Mouse (Mus musculus) regulatory T cell (primary cell): ENCODE results near the gene Hp1bp3.

Source experiments
- in situ Hi-C: fragments of 300-600 bp; cut with MboI, MseI; formaldehyde crosslinking; loops from one replicate; pipeline ENCODE4 v1.15.1; 2025; ENCODE audit warnings: high pct_unique_total_duplicates

The Hp1bp3 gene

GRCm38 (mm10) chr4:138220761-138221160 lies 4.7 kb downstream of the Hp1bp3 start:
- in situ Hi-C loops = loop anchor here (10.0 kb wide), 1 partner anchor 366 kb away; no protein-coding TSS in a partner anchor

DNA sequence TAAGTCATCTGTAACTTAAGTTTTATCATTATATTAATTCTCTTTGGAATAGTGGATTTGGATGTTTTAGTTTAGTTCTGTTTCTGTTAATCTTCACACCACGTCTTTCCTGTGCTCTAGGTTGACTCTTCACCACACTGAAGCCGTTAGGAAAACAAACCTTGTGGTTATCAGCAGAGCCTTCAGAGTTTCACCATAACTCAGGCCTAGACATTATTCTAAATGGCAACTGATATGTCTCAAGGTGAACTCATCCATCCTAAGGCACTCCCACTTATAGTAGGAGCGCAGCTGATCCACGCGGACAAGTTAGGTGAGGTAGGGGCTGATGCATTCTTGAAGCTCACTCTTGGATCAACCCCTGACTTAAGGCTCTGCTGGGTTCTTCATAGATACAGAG lies 5.3 kb downstream of the Hp1bp3 start:
- in situ Hi-C loops = loop anchor here (10.0 kb wide), 1 partner anchor 367 kb away; no protein-coding TSS in a partner anchor

DNA sequence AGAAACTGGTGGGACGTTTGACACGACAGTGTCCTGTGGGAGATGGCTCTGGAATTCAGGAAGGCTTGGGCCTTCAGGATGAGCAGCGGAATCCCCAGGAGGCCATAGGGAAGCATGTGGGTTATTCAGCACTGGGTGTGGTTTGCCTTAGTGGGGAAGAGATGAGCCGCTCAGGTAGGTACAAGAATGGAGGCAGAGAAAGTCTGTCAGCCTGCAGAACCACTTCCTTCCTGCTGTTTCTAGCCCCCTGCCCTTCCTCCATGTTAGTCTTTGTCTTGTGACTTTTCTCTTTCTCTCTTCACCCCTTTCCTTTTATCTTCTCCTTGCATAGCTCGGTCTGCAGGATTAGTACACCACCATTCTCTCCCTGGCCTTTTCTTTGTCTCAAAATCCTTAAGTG lies 6.3 kb downstream of the Hp1bp3 start:
- in situ Hi-C loops = loop anchor here (10.0 kb wide), 1 partner anchor 368 kb away; no protein-coding TSS in a partner anchor

GRCm38 (mm10) chr4:138223623-138224022 lies 7.5 kb downstream of the Hp1bp3 start:
- in situ Hi-C loops = loop anchor here (10.0 kb wide), 1 partner anchor 369 kb away; no protein-coding TSS in a partner anchor

DNA sequence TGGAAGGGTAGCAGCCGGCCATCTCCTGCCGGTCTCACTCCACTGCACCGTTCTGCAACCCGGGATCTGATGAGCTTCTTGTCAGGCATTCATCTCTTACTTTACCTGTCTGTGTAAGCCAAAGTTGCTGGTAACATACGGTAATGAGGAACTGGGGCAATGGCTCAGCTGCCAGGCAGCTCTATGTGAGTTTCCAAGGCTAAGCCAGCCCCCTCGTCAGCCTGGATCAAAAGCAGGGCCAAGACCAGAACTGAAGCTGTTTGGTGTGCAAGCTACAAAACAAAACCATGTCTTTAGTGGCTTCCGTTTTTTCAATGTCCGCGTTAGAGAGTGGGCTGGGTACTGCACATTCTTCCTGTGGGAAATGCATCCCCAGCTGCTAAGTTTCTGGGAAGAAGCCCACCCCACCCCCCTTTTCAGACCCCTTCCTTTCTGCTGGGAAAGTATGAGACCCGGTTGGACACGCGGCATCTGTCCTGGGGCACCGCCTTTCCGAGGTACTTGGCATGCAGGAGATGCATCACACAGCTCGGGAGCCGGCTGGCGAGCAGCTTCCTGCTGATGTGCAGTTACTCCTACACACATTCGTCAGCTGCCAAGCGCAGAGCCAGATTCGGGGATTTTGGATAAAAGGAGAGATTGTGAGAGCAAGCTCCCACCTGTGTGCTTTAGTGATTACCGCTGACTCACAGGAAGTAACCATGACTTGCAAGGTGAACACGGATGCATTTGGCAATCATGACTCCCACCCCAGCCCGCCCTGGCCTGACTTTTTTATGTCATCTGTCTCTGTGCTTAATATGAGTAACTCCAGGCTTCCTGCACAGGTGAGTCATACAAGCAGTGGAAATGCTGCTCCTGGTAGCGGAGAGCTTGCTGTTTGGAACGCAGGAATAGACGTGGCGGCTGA lies 30.9 kb downstream of the Hp1bp3 start:
- in situ Hi-C loops = loop anchor here (25.0 kb wide), 1 partner anchor 1165 kb away; no protein-coding TSS in a partner anchor

- in situ Hi-C loops = no loop called here
These were observed 34.2 kb downstream of the Hp1bp3 start, which contains the start of the genes Sh2d5 and Kif17 for GRCm38 (mm10) chr4:138250088-138250960. Gene Sh2d5 (plus strand): TSS chr4:138250403. Gene Kif17 (plus strand): TSS chr4:138250435.

- in situ Hi-C loops = no loop called here
These were observed 35.7 kb downstream of the Hp1bp3 start for GRCm38 (mm10) chr4:138251819-138252218.

DNA sequence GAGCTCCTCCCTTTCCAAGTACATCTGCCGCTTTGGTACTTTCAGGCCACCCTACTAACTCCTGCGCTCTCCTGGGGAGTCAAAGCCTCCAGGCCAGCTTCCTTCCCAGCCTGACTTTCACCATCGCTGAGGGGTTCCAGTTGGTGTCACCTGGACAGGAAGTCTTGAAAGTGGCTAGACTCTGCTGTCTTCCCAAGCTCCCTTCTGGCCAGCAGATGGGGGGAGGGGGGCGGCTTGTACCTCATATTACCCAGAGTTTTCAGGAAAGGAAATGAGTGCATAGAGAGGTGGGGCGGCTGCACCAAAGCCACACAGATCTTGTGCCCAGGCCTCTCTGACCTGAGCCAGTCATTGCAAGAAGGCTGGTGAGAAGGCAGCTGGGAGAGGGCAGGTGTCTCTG lies 36.1 kb downstream of the Hp1bp3 start:
- in situ Hi-C loops = no loop called here

DNA sequence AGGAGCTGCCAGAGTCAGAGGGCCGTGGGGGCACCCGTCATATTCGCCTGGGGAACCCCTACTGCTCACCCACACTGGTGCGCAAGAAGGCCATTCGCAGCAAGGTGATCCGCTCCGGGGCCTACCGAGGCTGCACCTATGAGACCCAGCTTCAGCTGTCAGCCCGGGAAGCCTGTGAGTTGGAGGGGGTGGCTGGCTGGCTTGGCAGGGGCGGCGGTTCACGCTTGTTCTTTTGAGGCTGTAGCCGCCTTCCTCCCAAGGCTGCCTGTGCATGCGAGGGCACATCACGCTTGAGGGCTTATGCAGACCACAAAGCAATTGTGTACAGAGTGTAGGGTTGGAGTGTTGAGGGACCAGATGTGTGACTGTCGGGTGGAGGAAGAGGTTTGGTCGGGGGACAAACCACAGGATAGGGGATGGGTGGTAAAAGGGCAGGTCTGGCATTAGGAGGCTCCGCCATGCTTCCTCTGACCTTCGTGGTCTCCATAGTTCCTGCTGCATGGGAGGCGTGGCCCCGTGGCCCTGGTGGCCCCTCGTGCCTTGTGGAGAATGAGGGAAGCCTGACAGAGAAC lies 41.1 kb downstream of the Hp1bp3 start:
- in situ Hi-C loops = no loop called here

- in situ Hi-C loops = no loop called here
These were observed 42.6 kb downstream of the Hp1bp3 start for GRCm38 (mm10) chr4:138258663-138259062.

GRCm38 (mm10) chr4:138259482-138259881 lies 43.4 kb downstream of the Hp1bp3 start:
- in situ Hi-C loops = no loop called here

GRCm38 (mm10) chr4:138261843-138262681 lies 46.0 kb downstream of the Hp1bp3 start:
- in situ Hi-C loops = no loop called here

GRCm38 (mm10) chr4:138267869-138268268 lies 51.8 kb downstream of the Hp1bp3 start:
- in situ Hi-C loops = no loop called here

DNA sequence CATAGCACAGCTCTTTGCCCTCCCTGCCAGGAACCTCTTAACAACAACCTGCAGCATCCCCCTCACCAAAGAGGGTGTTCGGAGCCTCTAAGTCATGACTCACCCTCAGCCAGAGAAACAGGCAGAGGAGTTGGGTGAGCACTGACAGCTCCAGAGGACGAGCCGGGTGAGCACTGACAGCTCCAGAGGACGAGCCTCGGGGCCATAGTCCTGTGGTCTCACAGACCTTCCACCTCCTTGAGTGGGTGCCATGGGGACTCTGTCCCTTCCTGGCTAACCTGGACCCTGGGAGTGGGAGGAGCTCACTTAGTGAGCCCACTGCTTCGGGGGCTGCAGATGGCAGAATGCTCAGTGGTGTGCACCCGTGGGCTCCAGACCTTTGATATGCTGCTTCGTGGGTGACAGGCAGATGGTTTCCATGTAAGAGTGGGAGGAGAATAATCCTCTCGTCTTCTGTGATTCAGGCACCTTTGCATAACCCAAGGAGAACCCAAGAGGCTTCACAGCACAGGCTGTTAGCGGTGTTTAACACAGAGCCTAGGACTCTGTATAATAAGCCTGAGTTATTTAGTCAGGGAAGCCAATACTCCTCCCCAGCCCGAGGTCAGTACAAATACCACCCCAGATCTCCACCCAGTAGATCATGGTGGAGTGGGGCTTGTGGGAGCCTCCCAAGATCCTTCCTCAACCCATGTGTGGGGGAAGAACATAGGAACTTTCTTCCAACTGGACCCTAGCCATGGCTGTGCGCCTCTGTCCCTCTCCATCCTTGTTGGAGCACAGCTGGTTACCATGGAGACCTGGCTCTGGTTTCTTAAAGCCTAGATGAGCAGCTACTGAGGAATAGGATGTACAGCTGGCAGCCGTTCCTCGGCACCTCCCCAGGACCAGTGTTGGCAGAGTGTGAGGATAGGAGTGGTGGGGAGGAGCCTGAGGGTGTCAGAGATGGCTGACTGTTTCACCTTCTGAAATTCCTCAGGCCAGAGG lies 56.2 kb downstream of the Hp1bp3 start:
- in situ Hi-C loops = no loop called here

GRCm38 (mm10) chr4:138278346-138278745 lies 62.2 kb downstream of the Hp1bp3 start:
- in situ Hi-C loops = no loop called here

GRCm38 (mm10) chr4:138282834-138283233 lies 66.7 kb downstream of the Hp1bp3 start:
- in situ Hi-C loops = no loop called here

GRCm38 (mm10) chr4:138286411-138286810 lies 70.3 kb downstream of the Hp1bp3 start:
- in situ Hi-C loops = no loop called here

DNA sequence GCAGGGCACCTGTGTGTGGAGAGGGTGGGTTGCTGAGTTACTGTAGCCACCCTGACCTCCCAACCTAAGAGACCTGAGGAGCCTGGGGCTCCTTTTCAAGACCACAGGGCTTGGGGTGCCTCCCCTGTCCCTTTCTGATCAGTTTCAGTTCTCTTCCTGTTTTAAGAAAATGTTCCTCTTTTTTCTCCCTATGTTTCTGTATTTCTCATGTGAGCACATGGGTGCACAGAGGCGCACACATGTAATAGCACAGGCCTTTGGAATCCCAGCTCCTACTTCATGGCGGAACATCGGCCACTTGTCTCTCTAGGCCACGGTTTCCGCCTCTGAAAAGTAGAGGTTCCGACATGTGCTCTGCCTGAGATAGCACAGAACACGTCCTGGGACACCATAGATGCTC lies 72.6 kb downstream of the Hp1bp3 start:
- in situ Hi-C loops = no loop called here

DNA sequence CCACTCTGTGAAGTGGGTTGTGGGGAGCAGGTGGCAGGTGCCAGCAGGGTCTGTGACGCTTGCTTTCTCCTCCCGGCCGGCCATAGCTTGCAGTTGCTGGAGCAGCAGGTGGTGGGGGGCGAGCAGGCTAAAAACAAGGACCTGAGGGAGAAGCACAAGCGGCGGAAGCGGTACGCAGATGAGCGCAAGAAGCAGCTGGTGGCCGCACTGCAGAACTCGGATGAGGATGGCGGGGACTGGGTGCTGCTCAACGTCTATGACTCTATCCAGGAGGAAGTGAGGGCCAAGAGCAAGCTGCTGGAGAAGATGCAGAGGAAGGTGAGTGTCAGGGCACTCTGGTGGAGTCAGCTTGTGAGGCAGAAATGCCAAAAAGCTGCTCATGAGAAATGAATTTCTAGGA lies 75.9 kb downstream of the Hp1bp3 start:
- in situ Hi-C loops = no loop called here
